Mouse (Mus musculus): Measurements from ENCODE around the gene Ccp110. TPM values are rescaled to one million over a fixed set of nuclear protein-coding genes. Genes with fewer than 3 reads are reported as not detected.

The Ccp110 gene
- total RNA-seq (2014; rRNA removed) (17.7 and 24.6 TPM in 2 replicates), polyA plus RNA-seq (2015; fragmentation: Nextera tagmentation; extraction: Ambion mirVana) (14.7 and 16.1 TPM in 2 replicates)

DNA sequence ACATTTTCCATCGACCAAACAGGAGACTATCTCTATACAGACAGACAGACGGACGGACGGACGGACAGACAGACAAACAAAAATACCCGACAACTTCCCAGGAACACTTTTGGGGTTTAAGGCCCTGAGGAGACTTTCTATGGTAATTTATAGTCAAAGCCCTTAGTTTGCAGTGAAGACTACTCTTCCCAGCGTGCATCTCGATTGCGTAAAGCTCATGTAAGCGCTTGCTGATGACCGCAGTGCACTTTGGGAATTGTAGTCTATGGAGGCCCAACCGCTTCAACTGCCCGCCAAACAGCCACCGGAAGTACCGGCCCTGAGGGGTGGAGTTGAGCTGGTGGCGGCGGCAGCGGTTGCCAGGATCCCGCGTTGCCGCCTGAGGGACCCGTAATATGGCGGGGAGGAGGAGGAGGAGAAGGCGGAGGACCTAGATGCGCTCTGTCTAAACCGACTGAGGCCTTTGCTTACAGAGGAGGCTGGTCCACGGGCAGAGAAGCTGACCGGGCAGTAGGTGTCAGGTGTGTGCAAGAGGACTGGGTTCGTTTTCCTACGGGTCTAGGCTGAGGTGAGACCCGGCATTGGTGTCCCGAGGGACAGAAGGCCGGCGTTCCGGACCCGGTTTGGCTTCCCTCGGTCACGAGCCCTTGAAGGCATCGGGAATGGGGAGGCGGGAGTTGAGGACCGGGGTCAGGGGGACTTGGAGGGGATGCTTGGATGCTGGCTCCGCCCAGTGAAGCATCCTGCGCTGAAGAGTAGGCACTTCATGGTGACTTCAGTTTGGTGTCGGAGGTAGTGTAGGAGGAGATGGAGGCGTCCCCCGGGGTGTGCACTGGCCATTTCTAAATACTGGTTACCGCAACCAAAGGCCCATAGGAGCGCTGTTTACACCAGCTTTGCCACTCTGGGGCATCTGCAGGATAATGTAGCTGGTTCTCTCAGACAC lies at the start of gene Ccp110:
Gene Ccp110 (plus strand): TSS at position 325 of the 946 bp plus-strand sequence.
- Histone ChIP-seq H3K9me3 (ENCODE audit: low read length) (no peaks in the 10 kb centered on the region), H3K9ac (replicated peaks; ENCODE audit: low read length) (peak within 1 kb of the TSS; percentile 63), H3K4me1 (ENCODE audit: insufficient read depth, low read length) (peaks cover 5% of the 10 kb centered on the region; the same call in 1 of the 2 replicates), H3K4me3 (ENCODE audit: low read length) (peak within 1 kb of the TSS; percentile 76), H3K27me3 (ENCODE audit: insufficient read depth, low read length) (no peaks in the 10 kb centered on the region), H3K36me3 (ENCODE audit: insufficient read depth, low read length) (peaks cover 6% of the 10 kb centered on the region; the same call in 1 of the 2 replicates), H3K27ac (peak within 1 kb of the TSS; percentile 85), H3K4me2 (ENCODE audit: low read depth, low read length) (peak within 1 kb of the TSS; percentile 63)
- DNase-seq (ENCODE audit: low spot score) (peak; percentile 99), ATAC-seq (peak; percentile 96)
- TF ChIP-seq CTCF (IDR thresholded peaks at IDR 0.05; ENCODE audit: low read depth) = no peak; the same call in none of the 2 replicates
- under 1% methylated on average over 47 of the region's 48 CpGs for WGBS

DNA sequence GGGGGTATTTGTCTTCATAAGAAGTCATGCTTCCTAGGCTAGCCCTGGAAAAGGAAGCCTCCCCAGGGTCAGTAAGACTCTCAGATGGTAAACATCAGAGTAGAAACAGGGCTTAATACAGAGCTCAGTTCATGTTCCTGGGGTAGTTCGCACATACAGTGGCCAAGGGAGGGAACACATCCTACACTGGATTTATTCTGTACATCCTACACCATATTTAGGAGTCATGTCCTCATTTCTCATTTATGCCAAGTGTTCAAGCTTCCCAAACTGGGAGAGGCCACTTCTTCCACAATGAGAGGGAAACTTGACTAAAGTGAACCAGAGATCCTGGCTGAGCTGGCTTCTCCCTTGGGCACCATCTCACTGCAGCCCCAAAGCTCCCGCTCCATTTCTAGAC lies 44.6 kb upstream of the Ccp110 start:
- no peaks in the 10 kb centered on the region for H3K4me1 ChIP-seq (ENCODE audit: insufficient read depth, low read length)
- H3K9me3 ChIP-seq (ENCODE audit: low read length) = no peaks in the 10 kb centered on the region
- no peaks in the 10 kb centered on the region for H3K36me3 ChIP-seq (ENCODE audit: insufficient read depth, low read length)
- H3K9ac ChIP-seq (replicated peaks; ENCODE audit: low read length) = no peak overlapping the region
- DNase-seq (ENCODE audit: low spot score) = no peak
- WGBS = 97% methylated on average over 2 of the region's 2 CpGs
- no peak overlapping the region for H3K4me2 ChIP-seq (ENCODE audit: low read depth, low read length)
- ATAC-seq = no peak
- H3K27ac ChIP-seq = no peak overlapping the region
- no peak overlapping the region for H3K4me3 ChIP-seq (ENCODE audit: low read length)
- TF ChIP-seq CTCF (IDR thresholded peaks at IDR 0.05; ENCODE audit: low read depth) = no peak
- no peaks in the 10 kb centered on the region for H3K27me3 ChIP-seq (ENCODE audit: insufficient read depth, low read length)

DNA sequence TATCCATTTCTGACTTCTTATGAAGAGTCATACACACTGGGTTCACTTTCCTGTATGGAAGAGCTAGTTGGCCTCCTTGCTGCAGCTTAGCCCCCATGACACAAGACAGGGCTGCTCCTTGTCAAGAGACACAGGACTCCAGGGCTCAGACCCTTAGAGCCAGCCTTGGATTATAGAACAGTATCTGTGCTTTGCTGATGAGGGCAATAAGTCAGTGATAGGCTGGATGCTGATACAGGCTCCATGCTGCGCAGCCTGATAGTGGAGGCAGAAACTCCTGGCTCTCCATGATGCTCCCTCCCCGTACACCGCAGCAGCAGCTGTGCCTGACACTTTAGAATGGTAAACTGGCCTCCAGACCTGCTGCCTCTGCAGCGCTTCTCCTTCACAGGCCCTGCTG lies 42.2 kb upstream of the Ccp110 start:
- no peak for ATAC-seq
- H3K4me1 ChIP-seq (ENCODE audit: insufficient read depth, low read length) = no peaks in the 10 kb centered on the region
- TF ChIP-seq CTCF (IDR thresholded peaks at IDR 0.05; ENCODE audit: low read depth) = no peak
- H3K9me3 ChIP-seq (ENCODE audit: low read length) = no peaks in the 10 kb centered on the region
- H3K4me3 ChIP-seq (ENCODE audit: low read length) = no peak overlapping the region
- H3K9ac ChIP-seq (replicated peaks; ENCODE audit: low read length) = no peak overlapping the region
- H3K4me2 ChIP-seq (ENCODE audit: low read depth, low read length) = no peak overlapping the region
- H3K36me3 ChIP-seq (ENCODE audit: insufficient read depth, low read length) = no peaks in the 10 kb centered on the region
- no peak for DNase-seq (ENCODE audit: low spot score)
- 70% methylated on average over 4 of the region's 4 CpGs for WGBS
- H3K27me3 ChIP-seq (ENCODE audit: insufficient read depth, low read length) = no peaks in the 10 kb centered on the region
- H3K27ac ChIP-seq = no peak overlapping the region

DNA sequence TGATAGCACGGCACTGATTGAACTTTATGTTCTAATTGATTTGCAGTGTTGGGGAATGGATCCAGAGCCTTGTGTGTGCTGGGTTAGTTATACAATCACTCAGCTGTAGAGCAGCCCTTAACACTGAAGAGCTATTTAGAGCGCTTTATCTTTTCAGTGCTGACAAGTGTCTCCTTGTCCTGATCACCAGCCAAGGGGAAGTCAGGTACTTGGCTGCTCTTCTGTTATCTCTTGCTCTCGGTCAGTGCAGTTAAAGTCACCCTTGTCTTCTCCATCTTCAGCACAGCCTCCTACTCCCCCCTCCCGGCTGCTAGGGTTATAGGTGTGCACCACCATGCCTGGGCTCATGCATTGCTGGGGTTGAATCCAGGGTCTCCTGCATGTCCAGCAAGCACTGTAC lies 35.5 kb upstream of the Ccp110 start:
- DNase-seq (ENCODE audit: low spot score) (no peak), ATAC-seq (no peak)
- H3K36me3 ChIP-seq (ENCODE audit: insufficient read depth, low read length) = no peaks in the 10 kb centered on the region
- no peaks in the 10 kb centered on the region for H3K4me1 ChIP-seq (ENCODE audit: insufficient read depth, low read length)
- H3K9me3 ChIP-seq (ENCODE audit: low read length) = 0 out of 2 replicates have a peak, but pooled peaks cover 5% of the 10 kb centered on the region
- H3K4me3 ChIP-seq (ENCODE audit: low read length) = no peak overlapping the region
- H3K4me2 ChIP-seq (ENCODE audit: low read depth, low read length) = no peak overlapping the region
- WGBS = 90% methylated on average over 4 of the region's 4 CpGs
- H3K9ac ChIP-seq (replicated peaks; ENCODE audit: low read length) = no peak overlapping the region
- no peak for TF ChIP-seq CTCF (IDR thresholded peaks at IDR 0.05; ENCODE audit: low read depth)
- H3K27me3 ChIP-seq (ENCODE audit: insufficient read depth, low read length) = no peaks in the 10 kb centered on the region
- H3K27ac ChIP-seq = no peak overlapping the region

DNA sequence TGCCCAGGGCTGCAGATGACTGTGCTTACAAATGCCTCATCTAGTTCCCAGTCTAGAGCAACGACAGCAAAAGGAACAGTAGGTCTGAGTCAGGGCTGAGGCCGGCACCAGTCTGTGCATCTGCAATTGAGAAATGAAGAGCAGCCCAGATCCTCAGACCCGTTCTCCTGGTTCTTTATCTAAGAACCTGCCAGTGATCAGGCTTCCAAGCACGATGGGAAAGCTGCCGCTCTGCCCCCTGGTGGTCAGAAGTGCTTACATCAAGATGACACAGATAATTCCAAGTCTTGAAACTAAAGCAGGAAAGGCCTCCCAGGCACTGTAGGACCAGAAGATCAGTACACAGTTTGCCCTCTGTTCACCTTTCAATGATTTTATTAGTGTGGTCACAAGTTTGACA lies 24.2 kb upstream of the Ccp110 start:
- peak; percentile 94 for DNase-seq (ENCODE audit: low spot score)
- Histone ChIP-seq H3K4me3 (ENCODE audit: low read length) (no peak overlapping the region), H3K9me3 (ENCODE audit: low read length) (no peaks in the 10 kb centered on the region), H3K27ac (no peak overlapping the region), H3K4me1 (ENCODE audit: insufficient read depth, low read length) (no peaks in the 10 kb centered on the region), H3K9ac (replicated peaks; ENCODE audit: low read length) (no peak overlapping the region), H3K27me3 (ENCODE audit: insufficient read depth, low read length) (no peaks in the 10 kb centered on the region), H3K4me2 (ENCODE audit: low read depth, low read length) (no peak overlapping the region), H3K36me3 (ENCODE audit: insufficient read depth, low read length) (peaks cover 39% of the 10 kb centered on the region)
- WGBS = 19% methylated on average over 5 of the region's 5 CpGs
- peak; percentile 72 for ATAC-seq
- TF ChIP-seq CTCF (IDR thresholded peaks at IDR 0.05; ENCODE audit: low read depth) = peak; percentile 93

DNA sequence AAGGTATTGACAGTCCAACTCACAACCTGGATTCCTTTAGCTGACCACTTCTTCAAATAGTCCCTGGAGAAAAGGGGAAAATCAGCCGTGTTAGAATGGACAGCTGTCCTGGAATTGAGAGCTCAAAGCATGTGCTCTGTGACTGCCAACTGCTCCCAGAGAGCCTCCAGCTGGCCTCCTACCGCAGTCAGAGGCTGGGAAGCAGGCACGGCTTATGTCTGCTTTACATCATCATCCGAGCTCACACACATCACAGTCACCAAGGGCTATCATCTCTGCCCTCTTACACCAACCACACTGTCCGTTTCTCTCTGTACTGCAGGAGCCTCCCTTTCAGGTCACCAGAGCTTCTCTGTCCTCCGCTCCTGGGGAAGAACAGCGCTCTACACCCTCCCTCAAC lies 23.3 kb upstream of the Ccp110 start:
- ATAC-seq (no peak), DNase-seq (ENCODE audit: low spot score) (no peak)
- 82% methylated on average over 7 of the region's 7 CpGs for WGBS
- no peak overlapping the region for H3K4me2 ChIP-seq (ENCODE audit: low read depth, low read length)
- H3K9me3 ChIP-seq (ENCODE audit: low read length) = no peaks in the 10 kb centered on the region
- no peak overlapping the region for H3K4me3 ChIP-seq (ENCODE audit: low read length)
- no peak overlapping the region for H3K27ac ChIP-seq
- H3K9ac ChIP-seq (replicated peaks; ENCODE audit: low read length) = no peak overlapping the region
- H3K36me3 ChIP-seq (ENCODE audit: insufficient read depth, low read length) = peaks cover 43% of the 10 kb centered on the region
- no peaks in the 10 kb centered on the region for H3K27me3 ChIP-seq (ENCODE audit: insufficient read depth, low read length)
- no peak for TF ChIP-seq CTCF (IDR thresholded peaks at IDR 0.05; ENCODE audit: low read depth)
- no peaks in the 10 kb centered on the region for H3K4me1 ChIP-seq (ENCODE audit: insufficient read depth, low read length)

DNA sequence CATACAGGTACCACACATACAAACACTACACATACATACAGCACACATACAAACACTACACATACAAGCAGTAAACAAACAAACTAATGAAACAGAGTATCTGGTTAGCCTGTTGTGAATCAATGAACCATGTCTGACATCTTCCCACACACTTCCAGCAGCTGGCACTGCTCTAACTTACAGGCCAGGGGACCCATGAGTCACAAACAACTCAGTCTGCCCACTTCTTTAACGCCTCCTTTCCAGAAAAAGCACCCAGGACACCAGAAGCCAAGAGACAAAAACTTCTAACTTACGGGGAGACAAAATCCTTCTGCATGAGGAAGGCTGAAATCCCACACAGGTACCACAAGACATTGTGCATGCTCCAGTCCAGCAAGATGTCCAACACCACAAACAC lies 21.1 kb upstream of the Ccp110 start:
- 87% methylated on average over 2 of the region's 2 CpGs for WGBS
- no peak for ATAC-seq
- no peak for DNase-seq (ENCODE audit: low spot score)
- Histone ChIP-seq H3K9me3 (ENCODE audit: low read length) (no peaks in the 10 kb centered on the region), H3K27me3 (ENCODE audit: insufficient read depth, low read length) (no peaks in the 10 kb centered on the region), H3K9ac (replicated peaks; ENCODE audit: low read length) (no peak overlapping the region), H3K4me2 (ENCODE audit: low read depth, low read length) (no peak overlapping the region), H3K4me1 (ENCODE audit: insufficient read depth, low read length) (no peaks in the 10 kb centered on the region), H3K27ac (no peak overlapping the region), H3K36me3 (ENCODE audit: insufficient read depth, low read length) (peaks cover 61% of the 10 kb centered on the region), H3K4me3 (ENCODE audit: low read length) (no peak overlapping the region)
- no peak for TF ChIP-seq CTCF (IDR thresholded peaks at IDR 0.05; ENCODE audit: low read depth)

All from hindbrain, postnatal 0 days (tissue).